Mouse (Mus musculus) midbrain, embryonic 12.5 days (tissue): ENCODE measurements around the gene Tnfrsf23. TPM values are rescaled to one million over a fixed set of nuclear protein-coding genes. Genes with fewer than 3 reads are reported as not detected.

Source experiments
- ATAC-seq: fragments of 200-750 bp; cut with Nextera tagmentation; 2 replicates; pipeline ENCODE4 v1.8.0; 2017; ENCODE audit warnings: low read depth, moderate TSS enrichment, moderate library complexity; ENCODE audit not compliant: low FRiP score
- H3K27ac ChIP-seq: fragments of 300-500 bp; sonication (generic); replicated peaks from 2 replicates; pipeline ENCODE4 v1.5.1; 2016; ENCODE audit warnings: mild to moderate bottlenecking
- H3K27me3 ChIP-seq: fragments of 300-500 bp; sonication (generic); 2 replicates; pipeline ENCODE4 v1.6.1; 2016; ENCODE audit warnings: mild to moderate bottlenecking
- H3K36me3 ChIP-seq: fragments of 300-500 bp; sonication (generic); 2 replicates; pipeline ENCODE4 v1.6.1; 2016
- H3K4me1 ChIP-seq: fragments of 300-500 bp; sonication (generic); 2 replicates; pipeline ENCODE4 v1.6.1; 2016
- H3K4me2 ChIP-seq: fragments of 300-500 bp; sonication (generic); replicated peaks from 2 replicates; pipeline ENCODE4 v1.6.1; 2016; ENCODE audit warnings: mild to moderate bottlenecking, moderate library complexity
- H3K4me3 ChIP-seq: fragments of 300-500 bp; sonication (generic); 2 replicates; pipeline ENCODE4 v1.5.1; 2016; ENCODE audit warnings: mild to moderate bottlenecking
- H3K9ac ChIP-seq: fragments of 300-500 bp; sonication (generic); replicated peaks from 2 replicates; pipeline ENCODE4 v1.6.1; 2016; ENCODE audit warnings: mild to moderate bottlenecking, moderate library complexity
- H3K9me3 ChIP-seq: fragments of 300-500 bp; sonication (generic); 2 replicates; pipeline ENCODE4 v1.6.1; 2016; ENCODE audit warnings: mild to moderate bottlenecking
- WGBS: fragments of 180-500 bp; shearing (Covaris S2); methylation state at CpG from one replicate; pipeline ENCODE4 v1.1.7; 2016; 5-methylcytosine and 5-hydroxymethylcytosine counted together
- polyA plus RNA-seq: library from polyadenylated mRNA; unstranded; fragments of >200 nt; fragmentation: Nextera tagmentation; extraction: Ambion mirVana; gene quantifications from 2 replicates; pipeline ENCODE4 v1.2.1, GENCODE M21; 2016

The Tnfrsf23 gene
- polyA plus RNA-seq, result 0.57 and 0.60 TPM in 2 replicates

GRCm38 (mm10) chr7:143685359-143686067, at the start of gene Tnfrsf23:
TSS of gene Tnfrsf23 (minus strand) at chr7:143685872.
- Histone ChIP-seq H3K27me3 (peaks cover 7% of the 10 kb centered on the region), H3K4me2 (peak within 1 kb of the TSS; percentile 84), H3K9ac (0 out of 2 replicates have a peak within 1 kb of the TSS, but pooled peaks have one; percentile 34), H3K4me1 (peaks cover 7% of the 10 kb centered on the region; the same call in 1 of the 2 replicates), H3K36me3 (peaks cover 19% of the 10 kb centered on the region), H3K9me3 (no peaks in the 10 kb centered on the region), H3K4me3 (peak within 1 kb of the TSS; percentile 41), H3K27ac (no peak within 1 kb of the TSS)
- ATAC-seq, result peak; percentile 82
- 2% methylated on average over 35 of the region's 35 CpGs for WGBS

DNA sequence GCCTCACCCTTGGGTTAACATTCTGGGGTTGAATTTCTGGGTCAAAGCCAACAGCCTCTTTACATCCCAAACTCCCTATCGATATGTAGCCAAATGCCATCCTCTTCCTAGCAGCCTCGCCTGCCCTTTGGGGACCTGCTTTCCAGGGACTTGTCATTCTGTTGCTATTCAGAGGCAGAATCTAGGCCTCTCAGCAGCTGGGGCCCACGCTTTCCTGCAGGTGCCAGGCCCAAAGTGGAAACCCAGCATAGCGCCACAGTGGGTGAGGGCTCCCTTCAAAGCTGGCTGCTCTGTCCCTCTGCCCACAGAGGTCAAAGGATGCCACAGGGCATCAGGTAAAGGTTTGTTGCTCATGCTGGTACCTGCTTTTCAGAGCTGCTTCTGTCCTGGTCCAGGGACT, 48.1 kb upstream of the Tnfrsf23 start:
- H3K27me3 ChIP-seq, result no peaks in the 10 kb centered on the region
- H3K36me3 ChIP-seq, result no peaks in the 10 kb centered on the region
- 85% methylated on average over 4 of the region's 4 CpGs for WGBS
- no peak overlapping the region for H3K27ac ChIP-seq
- no peak overlapping the region for H3K9ac ChIP-seq
- no peak for ATAC-seq
- no peaks in the 10 kb centered on the region for H3K9me3 ChIP-seq
- no peak overlapping the region for H3K4me3 ChIP-seq
- no peak overlapping the region for H3K4me2 ChIP-seq
- peaks cover 10% of the 10 kb centered on the region for H3K4me1 ChIP-seq

GRCm38 (mm10) chr7:143729886-143730285, 44.2 kb upstream of the Tnfrsf23 start:
- H3K9me3 ChIP-seq, result no peaks in the 10 kb centered on the region
- H3K27ac ChIP-seq, result no peak overlapping the region
- H3K4me2 ChIP-seq, result no peak overlapping the region
- no peaks in the 10 kb centered on the region for H3K4me1 ChIP-seq
- whole genome bisulfite sequencing, result 81% methylated on average over 10 of the region's 10 CpGs
- H3K36me3 ChIP-seq, result no peaks in the 10 kb centered on the region
- no peaks in the 10 kb centered on the region for H3K27me3 ChIP-seq
- no peak overlapping the region for H3K4me3 ChIP-seq
- ATAC-seq, result no peak
- H3K9ac ChIP-seq, result no peak overlapping the region

DNA sequence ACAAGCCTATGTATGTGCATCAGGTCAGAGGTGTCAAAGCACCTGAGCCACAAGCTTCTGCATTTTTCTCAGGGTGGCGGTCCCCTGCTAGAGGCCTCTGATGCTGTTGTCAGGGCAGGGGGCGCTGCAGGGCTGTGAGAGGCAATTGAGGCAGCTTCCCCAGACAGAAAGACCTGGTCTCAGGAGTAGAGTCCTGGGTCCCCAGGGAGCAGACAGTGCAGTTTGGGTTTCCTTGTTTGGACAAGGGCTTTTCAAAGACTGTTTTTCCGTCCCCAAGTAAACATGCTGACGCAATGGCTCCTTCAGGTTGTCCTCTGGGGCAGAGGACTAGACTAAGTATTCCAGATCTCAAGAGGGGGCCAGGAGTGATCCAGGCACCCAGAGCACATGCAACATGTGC, 40.7 kb upstream of the Tnfrsf23 start:
- no peak overlapping the region for H3K9ac ChIP-seq
- H3K4me2 ChIP-seq, result no peak overlapping the region
- no peak overlapping the region for H3K4me3 ChIP-seq
- no peaks in the 10 kb centered on the region for H3K9me3 ChIP-seq
- H3K27me3 ChIP-seq, result no peaks in the 10 kb centered on the region
- no peaks in the 10 kb centered on the region for H3K4me1 ChIP-seq
- no peaks in the 10 kb centered on the region for H3K36me3 ChIP-seq
- ATAC-seq, result no peak
- WGBS, result 78% methylated on average over 4 of the region's 4 CpGs
- no peak overlapping the region for H3K27ac ChIP-seq

GRCm38 (mm10) chr7:143723841-143724240, 38.2 kb upstream of the Tnfrsf23 start:
- Histone ChIP-seq H3K9me3 (no peaks in the 10 kb centered on the region), H3K36me3 (no peaks in the 10 kb centered on the region), H3K27me3 (no peaks in the 10 kb centered on the region), H3K4me1 (peaks cover 3% of the 10 kb centered on the region; the same call in 1 of the 2 replicates), H3K4me2 (no peak overlapping the region), H3K4me3 (no peak overlapping the region), H3K27ac (no peak overlapping the region), H3K9ac (no peak overlapping the region)
- 92% methylated on average over 4 of the region's 4 CpGs for WGBS
- ATAC-seq, result no peak

DNA sequence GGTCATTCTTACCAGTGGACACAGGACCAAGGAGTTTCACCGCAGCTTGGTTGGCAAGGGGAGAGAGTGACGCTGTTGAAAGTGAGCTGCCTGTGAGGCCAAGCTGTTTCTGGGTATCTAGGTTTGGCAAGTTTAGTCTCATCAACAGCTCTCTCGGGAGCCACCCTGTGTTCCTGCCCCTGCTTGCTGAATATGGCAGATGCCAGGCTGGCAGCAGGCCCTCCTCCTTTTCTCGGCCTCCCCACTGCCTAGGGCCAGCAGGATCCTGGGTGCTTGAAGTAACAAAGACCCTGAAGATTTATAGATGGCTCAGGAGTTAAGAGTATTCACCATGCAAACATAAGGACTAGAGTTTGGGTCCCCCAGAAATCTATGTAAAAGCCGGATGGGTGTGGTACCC, 37.0 kb upstream of the Tnfrsf23 start:
- Histone ChIP-seq H3K27ac (no peak overlapping the region), H3K4me3 (no peak overlapping the region), H3K4me2 (no peak overlapping the region), H3K4me1 (peaks cover 3% of the 10 kb centered on the region; the same call in 1 of the 2 replicates), H3K36me3 (no peaks in the 10 kb centered on the region), H3K9me3 (no peaks in the 10 kb centered on the region), H3K27me3 (no peaks in the 10 kb centered on the region), H3K9ac (no peak overlapping the region)
- 90% methylated on average over 5 of the region's 5 CpGs for WGBS
- no peak for ATAC-seq

- WGBS, result 70% methylated on average over 1 of the region's 1 CpGs
- H3K9ac ChIP-seq, result no peak overlapping the region
- H3K36me3 ChIP-seq, result peaks cover 13% of the 10 kb centered on the region; the same call in 1 of the 2 replicates
- no peak for ATAC-seq
- no peak overlapping the region for H3K4me3 ChIP-seq
- H3K4me2 ChIP-seq, result no peak overlapping the region
- H3K4me1 ChIP-seq, result peaks cover 3% of the 10 kb centered on the region; the same call in 1 of the 2 replicates
- no peaks in the 10 kb centered on the region for H3K9me3 ChIP-seq
- H3K27ac ChIP-seq, result no peak overlapping the region
- H3K27me3 ChIP-seq, result no peaks in the 10 kb centered on the region
Measured at GRCm38 (mm10) chr7:143717811-143718210, 32.1 kb upstream of the Tnfrsf23 start.

GRCm38 (mm10) chr7:143713421-143713820, 27.7 kb upstream of the Tnfrsf23 start:
- ATAC-seq, result no peak
- Histone ChIP-seq H3K4me2 (no peak overlapping the region), H3K4me3 (no peak overlapping the region), H3K4me1 (no peaks in the 10 kb centered on the region), H3K9ac (no peak overlapping the region), H3K9me3 (no peaks in the 10 kb centered on the region), H3K27ac (no peak overlapping the region), H3K27me3 (no peaks in the 10 kb centered on the region), H3K36me3 (peaks cover 20% of the 10 kb centered on the region)
- 77% methylated on average over 4 of the region's 4 CpGs for WGBS

- no peak overlapping the region for H3K9ac ChIP-seq
- no peak overlapping the region for H3K4me2 ChIP-seq
- no peak overlapping the region for H3K4me3 ChIP-seq
- H3K4me1 ChIP-seq, result no peaks in the 10 kb centered on the region
- no peaks in the 10 kb centered on the region for H3K27me3 ChIP-seq
- no peak overlapping the region for H3K27ac ChIP-seq
- H3K36me3 ChIP-seq, result peaks cover 20% of the 10 kb centered on the region
- ATAC-seq, result no peak
- no peaks in the 10 kb centered on the region for H3K9me3 ChIP-seq
- 82% methylated on average over 8 of the region's 8 CpGs for WGBS
Measured at GRCm38 (mm10) chr7:143712771-143713348, 27.2 kb upstream of the Tnfrsf23 start.

DNA sequence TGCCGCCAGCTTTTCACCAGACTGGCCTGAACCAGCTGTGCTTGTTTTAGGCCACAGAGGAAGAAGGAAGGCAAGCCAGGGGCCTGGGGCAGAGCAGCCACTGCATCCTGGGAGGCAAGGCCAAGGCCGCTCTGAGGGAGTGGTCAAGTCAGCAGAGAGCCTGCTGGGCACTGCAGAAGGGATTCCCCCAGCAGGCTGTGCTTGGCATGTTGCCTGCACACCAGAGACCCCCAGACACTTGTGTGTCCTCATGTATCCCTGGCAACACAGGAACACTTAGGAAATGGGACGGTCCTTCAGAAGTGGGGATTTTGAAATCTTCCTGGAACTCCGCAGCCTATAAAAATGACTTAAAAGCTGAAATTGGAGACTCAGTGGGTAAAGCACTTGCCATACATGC, 26.4 kb upstream of the Tnfrsf23 start:
- Histone ChIP-seq H3K36me3 (peaks cover 20% of the 10 kb centered on the region), H3K4me2 (no peak overlapping the region), H3K4me3 (no peak overlapping the region), H3K27ac (no peak overlapping the region), H3K9ac (no peak overlapping the region), H3K9me3 (no peaks in the 10 kb centered on the region), H3K4me1 (no peaks in the 10 kb centered on the region), H3K27me3 (no peaks in the 10 kb centered on the region)
- no peak for ATAC-seq
- 71% methylated on average over 4 of the region's 4 CpGs for WGBS

DNA sequence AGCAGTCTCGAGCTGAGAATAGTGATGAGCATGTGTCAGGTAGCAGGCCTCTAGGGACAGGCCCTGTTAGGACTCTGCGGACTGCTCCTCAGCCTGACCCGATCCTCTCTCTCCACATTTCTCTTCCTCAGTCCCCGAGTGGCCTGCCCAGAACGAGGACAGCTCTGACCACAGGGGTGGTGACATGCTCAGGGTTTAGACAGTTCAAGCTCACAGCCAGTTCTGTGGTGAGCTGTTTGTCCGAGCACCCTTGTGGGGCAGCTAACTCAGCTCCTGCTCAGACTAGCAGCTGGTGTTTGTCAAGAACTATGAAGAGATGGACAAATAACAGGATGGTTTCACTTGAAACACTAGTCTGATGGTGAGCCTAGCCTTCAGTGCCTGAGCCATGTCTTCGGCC, 25.7 kb upstream of the Tnfrsf23 start:
- Histone ChIP-seq H3K4me3 (no peak overlapping the region), H3K4me1 (no peaks in the 10 kb centered on the region), H3K4me2 (no peak overlapping the region), H3K9me3 (no peaks in the 10 kb centered on the region), H3K36me3 (peaks cover 20% of the 10 kb centered on the region), H3K9ac (no peak overlapping the region), H3K27ac (no peak overlapping the region; the same call in 1 of the 2 replicates), H3K27me3 (no peaks in the 10 kb centered on the region)
- ATAC-seq, result no peak
- 80% methylated on average over 7 of the region's 7 CpGs for WGBS

DNA sequence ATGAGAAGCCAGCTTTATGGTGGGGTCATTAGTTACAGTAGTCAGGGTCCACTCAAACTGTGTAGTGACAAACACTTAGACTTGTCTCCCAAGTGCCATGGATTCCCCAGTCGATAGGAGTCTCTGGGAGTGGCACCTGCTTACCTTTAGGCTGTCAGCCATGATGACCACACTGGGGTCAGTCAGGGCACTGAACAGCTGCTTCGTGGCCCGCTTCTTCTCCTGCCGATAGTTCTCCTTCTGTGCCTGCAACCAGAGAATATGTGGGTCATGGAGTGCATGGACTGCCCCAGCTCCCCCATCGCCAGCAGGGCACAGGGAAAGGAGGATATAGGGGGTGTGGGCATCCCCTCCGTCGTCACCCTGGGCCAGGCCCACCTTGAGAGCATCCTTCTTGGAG, 23.7 kb upstream of the Tnfrsf23 start:
- Histone ChIP-seq H3K27me3 (no peaks in the 10 kb centered on the region), H3K27ac (no peak overlapping the region), H3K4me1 (no peaks in the 10 kb centered on the region), H3K4me3 (no peak overlapping the region), H3K9ac (no peak overlapping the region), H3K36me3 (peaks cover 16% of the 10 kb centered on the region; the same call in 1 of the 2 replicates), H3K9me3 (no peaks in the 10 kb centered on the region), H3K4me2 (no peak overlapping the region)
- 96% methylated on average over 7 of the region's 7 CpGs for WGBS
- no peak for ATAC-seq
